Mouse (Mus musculus) liver, embryonic 16.5 days (tissue): ENCODE results near the gene Sfr1. TPM values are rescaled to one million over a fixed set of nuclear protein-coding genes. Genes with fewer than 3 reads are reported as not detected.

ENCODE experiments used
- ATAC-seq: fragments of 200-750 bp; cut with Nextera tagmentation; 2 replicates; pipeline ENCODE4 v1.8.0; 2017; ENCODE audit warnings: low read depth, mild to moderate bottlenecking, moderate number of reproducible peaks, moderate library complexity
- H3K27ac ChIP-seq: fragments of 300-500 bp; sonication (generic); 2 replicates; pipeline ENCODE4 v1.5.1; 2014; ENCODE audit warnings: mild to moderate bottlenecking, low read length
- H3K27me3 ChIP-seq: fragments of 300-500 bp; sonication (generic); 2 replicates; pipeline ENCODE4 v1.6.1; 2014; ENCODE audit warnings: low read depth, low read length, mixed read lengths; ENCODE audit not compliant: control insufficient read depth, insufficient read depth
- H3K36me3 ChIP-seq: fragments of 300-500 bp; sonication (generic); 2 replicates; pipeline ENCODE4 v1.6.1; 2014; ENCODE audit warnings: mild to moderate bottlenecking; ENCODE audit not compliant: control insufficient read depth, insufficient read depth
- H3K4me1 ChIP-seq: fragments of 300-500 bp; sonication (generic); 2 replicates; pipeline ENCODE4 v1.6.1; 2014; ENCODE audit warnings: low read depth, low read length, mixed read lengths; ENCODE audit not compliant: control insufficient read depth
- H3K4me2 ChIP-seq: fragments of 300-500 bp; sonication (generic); 2 replicates; pipeline ENCODE4 v1.6.1; 2014; ENCODE audit warnings: low read depth, low read length, mixed read lengths
- H3K4me3 ChIP-seq: fragments of 300-500 bp; sonication (generic); 2 replicates; pipeline ENCODE4 v1.5.1; 2014; ENCODE audit warnings: low read depth, mild to moderate bottlenecking, low read length
- H3K9ac ChIP-seq: fragments of 300-500 bp; sonication (generic); 2 replicates; pipeline ENCODE4 v1.6.1; 2014; ENCODE audit warnings: low read depth, low read length
- H3K9me3 ChIP-seq: fragments of 300-500 bp; sonication (generic); replicated peaks from 2 replicates; pipeline ENCODE4 v1.6.1; 2016; ENCODE audit warnings: low read length; ENCODE audit not compliant: control insufficient read depth
- WGBS: fragments of 180-500 bp; shearing (Covaris S2); extraction: QIAGEN DNeasy Blood & Tissue Kit; methylation state at CpG from one replicate; pipeline ENCODE4 v1.1.7; 2014; ENCODE audit not compliant: insufficient replicate concordance; 5-methylcytosine and 5-hydroxymethylcytosine counted together
- microRNA-seq: library from miRNA; unstranded; fragments of <30 nt; microRNA quantifications from one replicate; pipeline ENCODE4, GENCODE M21; 2016
- polyA plus RNA-seq: library from polyadenylated mRNA; unstranded; fragments of >200 nt; fragmentation: Nextera tagmentation; extraction: Ambion mirVana; gene quantifications from 2 replicates; pipeline ENCODE4 v1.2.1, GENCODE M21; 2015

Sfr1 gene
- polyA plus RNA-seq, 1 experiment from 2014 or later, result 50.5 TPM

- Histone ChIP-seq H3K27me3 (no peaks in the 10 kb centered on the region), H3K36me3 (no peaks in the 10 kb centered on the region), H3K4me3 (no peak overlapping the region), H3K9ac (no peak overlapping the region), H3K4me2 (no peak overlapping the region), H3K4me1 (no peaks in the 10 kb centered on the region), H3K27ac (no peak overlapping the region), H3K9me3 (no peaks in the 10 kb centered on the region)
- ATAC-seq, result no peak
- 66% methylated on average over 6 of the region's 6 CpGs for WGBS
Observed at GRCm38 (mm10) chr19:47777847-47778246, 46.4 kb downstream of the Sfr1 start.

DNA sequence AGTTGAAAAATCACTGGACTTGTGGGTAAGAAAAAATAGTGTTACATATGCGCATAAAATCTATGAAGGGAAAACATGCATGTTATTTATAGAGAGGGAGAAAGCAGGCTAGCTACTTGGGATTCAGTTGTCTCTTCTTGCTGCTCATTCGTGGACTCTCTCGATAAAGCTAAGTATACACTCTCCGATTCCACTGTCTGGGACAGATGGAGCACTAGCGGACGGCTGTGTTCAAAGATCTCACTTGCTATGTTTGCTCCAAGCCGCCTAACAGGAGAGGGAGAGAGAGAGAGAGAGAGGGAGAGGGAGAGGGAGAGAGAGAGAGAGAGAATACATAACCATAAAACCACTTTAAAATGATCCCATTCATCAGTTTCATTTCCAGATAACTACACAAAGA lies 48.7 kb downstream of the Sfr1 start:
- H3K4me3 ChIP-seq, result no peak overlapping the region
- H3K9me3 ChIP-seq, result no peaks in the 10 kb centered on the region
- H3K9ac ChIP-seq, result no peak overlapping the region
- ATAC-seq, result no peak
- H3K36me3 ChIP-seq, result no peaks in the 10 kb centered on the region
- no peak overlapping the region for H3K4me2 ChIP-seq
- H3K4me1 ChIP-seq, result no peaks in the 10 kb centered on the region
- no peaks in the 10 kb centered on the region for H3K27me3 ChIP-seq
- no peak overlapping the region for H3K27ac ChIP-seq
- WGBS, result 68% methylated on average over 7 of the region's 7 CpGs

- Histone ChIP-seq H3K27me3 (no peaks in the 10 kb centered on the region), H3K4me2 (no peak overlapping the region), H3K4me3 (no peak overlapping the region), H3K9ac (no peak overlapping the region), H3K4me1 (no peaks in the 10 kb centered on the region), H3K36me3 (no peaks in the 10 kb centered on the region), H3K27ac (no peak overlapping the region), H3K9me3 (no peaks in the 10 kb centered on the region)
- ATAC-seq, result no peak
- WGBS, result 62% methylated on average over 11 of the region's 11 CpGs
Observed at GRCm38 (mm10) chr19:47780972-47781371, 49.5 kb downstream of the Sfr1 start.

GRCm38 (mm10) chr19:47783898-47784297 lies 52.4 kb downstream of the Sfr1 start:
- H3K27ac ChIP-seq, result no peak overlapping the region
- ATAC-seq, result no peak
- H3K4me1 ChIP-seq, result no peaks in the 10 kb centered on the region
- no peaks in the 10 kb centered on the region for H3K36me3 ChIP-seq
- H3K9me3 ChIP-seq, result no peaks in the 10 kb centered on the region
- 63% methylated on average over 6 of the region's 6 CpGs for WGBS
- H3K9ac ChIP-seq, result no peak overlapping the region
- no peak overlapping the region for H3K4me3 ChIP-seq
- no peak overlapping the region for H3K4me2 ChIP-seq
- H3K27me3 ChIP-seq, result no peaks in the 10 kb centered on the region

Small RNA genes within 50 kb of the gene (microRNA-seq; reads per million reads assigned to microRNA genes)
- not detected for gene Mir8090

Other genes starting within 250 kb of the Sfr1 start
- gene Stn1, start 194.2 kb upstream of the Sfr1 start, polyA plus RNA-seq, result 7.1 and 7.2 TPM in 2 replicates
- gene Slk, start 152.0 kb upstream of the Sfr1 start, polyA plus RNA-seq, result 4.6 and 5.8 TPM in 2 replicates
- 0.06 and 0.08 TPM in 2 replicates for gene Col17a1, start 39.6 kb upstream of the Sfr1 start, polyA plus RNA-seq
- gene Gsto1, start 123.3 kb downstream of the Sfr1 start, polyA plus RNA-seq, result 123 and 134 TPM in 2 replicates
- gene Gsto2, start 133.9 kb downstream of the Sfr1 start, polyA plus RNA-seq, result 0.07 and 0.08 TPM in 2 replicates
- 0.01 TPM in 1 of 2 replicates, not detected in the other for gene Cfap43, start 187.6 kb downstream of the Sfr1 start, polyA plus RNA-seq
- 4.0 and 4.3 TPM in 2 replicates for gene Itprip, start 187.6 kb downstream of the Sfr1 start, polyA plus RNA-seq
- gene Cfap58, start 206.0 kb downstream of the Sfr1 start, polyA plus RNA-seq, result not detected in 2 replicates